Mouse (Mus musculus) cerebellum, adult (tissue): ENCODE results near the gene Gm49380.

Source experiments
- ATAC-seq: cut with Nextera tagmentation; 2 replicates; pipeline ENCODE4 v1.9.2; 2017; ENCODE audit warnings: mild to moderate bottlenecking, moderate library complexity, mixed read lengths; ENCODE audit not compliant: insufficient number of reproducible peaks, low FRiP score, low TSS enrichment

The Gm49380 gene

DNA sequence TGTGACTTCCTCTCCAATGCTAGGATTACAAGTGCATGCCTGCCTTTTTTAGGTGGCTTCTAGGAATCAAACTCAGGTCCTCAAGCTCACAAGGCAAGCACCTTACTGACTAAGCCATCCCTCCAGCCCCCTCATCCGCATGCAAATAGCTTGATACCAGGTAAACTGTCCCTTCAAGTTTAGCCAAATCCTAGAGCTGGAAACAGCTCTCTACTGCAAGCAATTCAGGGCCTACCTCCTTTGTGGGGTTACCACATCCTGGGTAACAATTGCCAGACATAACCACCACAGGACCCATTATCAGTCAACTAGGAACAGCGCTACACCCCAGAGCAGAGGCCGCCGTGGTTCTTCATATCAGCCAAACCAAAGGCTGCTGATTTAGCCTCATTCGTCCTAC is 82.2 kb downstream of the Gm49380 start:
- ATAC-seq = no peak

DNA sequence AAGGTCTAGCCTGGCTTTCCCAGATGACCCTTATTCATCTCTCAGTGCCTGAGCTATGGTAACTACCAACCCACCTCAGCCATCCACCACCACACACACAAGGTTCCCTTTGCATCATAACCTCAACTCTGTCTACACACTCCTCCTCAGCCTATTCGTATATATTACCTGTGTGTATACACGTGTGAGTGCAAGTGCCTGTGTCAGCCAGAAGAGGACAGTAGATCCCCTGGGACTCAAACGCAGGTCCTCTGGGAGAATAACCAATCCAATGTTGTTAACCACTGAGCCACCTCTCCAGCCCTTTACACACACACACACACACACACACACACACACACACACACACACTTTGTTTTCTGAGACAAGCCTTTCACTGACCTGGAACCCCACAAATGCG is 82.7 kb downstream of the Gm49380 start:
- no peak for ATAC-seq

DNA sequence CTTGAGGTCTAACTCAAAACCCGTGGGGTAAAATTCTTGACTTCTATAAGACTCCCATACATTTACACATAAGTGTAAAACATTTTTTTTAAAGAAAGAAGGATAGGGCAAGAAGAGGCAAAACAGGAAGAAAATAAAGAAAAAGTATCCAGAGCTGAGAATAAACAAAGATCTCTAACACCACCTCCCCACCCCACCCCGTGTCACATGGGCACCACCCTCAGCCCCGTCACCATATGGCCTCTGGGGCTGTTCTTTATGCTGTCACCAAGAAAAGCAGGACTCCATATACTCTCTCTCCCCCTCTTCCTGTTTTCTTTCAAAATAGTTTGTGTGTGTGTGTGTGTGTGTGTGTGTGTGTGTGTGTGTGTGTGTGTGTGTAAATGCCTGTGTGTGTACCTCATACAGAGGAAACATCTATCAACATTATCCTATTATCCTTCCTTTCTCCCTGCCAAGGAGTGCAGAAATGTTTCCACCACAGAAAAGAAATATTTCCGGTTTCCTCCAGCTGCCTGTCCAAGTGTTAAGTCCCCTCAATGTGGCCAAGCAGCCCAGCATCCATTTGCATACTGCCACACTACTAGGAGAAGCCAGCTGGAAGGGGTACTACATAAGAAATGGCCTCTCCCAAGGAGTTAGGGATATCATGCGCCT is 83.6 kb downstream of the Gm49380 start:
- ATAC-seq = no peak

DNA sequence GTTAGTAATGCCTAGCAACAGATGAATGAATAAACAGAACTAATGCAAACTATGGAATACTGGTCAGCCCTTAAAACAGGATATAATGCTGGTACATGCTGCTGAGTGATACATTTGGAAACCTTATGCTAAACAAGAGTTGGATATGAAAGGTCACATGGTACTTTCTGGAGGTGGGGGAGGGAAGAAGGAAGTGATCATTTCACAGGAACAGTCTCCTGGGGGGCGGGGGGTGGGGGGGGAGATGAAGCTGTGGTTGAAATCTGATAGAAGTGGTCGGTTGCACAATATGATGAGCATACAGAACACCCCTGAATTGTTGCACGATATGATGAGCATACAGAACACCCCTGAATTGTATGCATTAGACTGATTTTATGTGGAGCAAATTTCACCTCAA is 89.2 kb downstream of the Gm49380 start:
- no peak for ATAC-seq

DNA sequence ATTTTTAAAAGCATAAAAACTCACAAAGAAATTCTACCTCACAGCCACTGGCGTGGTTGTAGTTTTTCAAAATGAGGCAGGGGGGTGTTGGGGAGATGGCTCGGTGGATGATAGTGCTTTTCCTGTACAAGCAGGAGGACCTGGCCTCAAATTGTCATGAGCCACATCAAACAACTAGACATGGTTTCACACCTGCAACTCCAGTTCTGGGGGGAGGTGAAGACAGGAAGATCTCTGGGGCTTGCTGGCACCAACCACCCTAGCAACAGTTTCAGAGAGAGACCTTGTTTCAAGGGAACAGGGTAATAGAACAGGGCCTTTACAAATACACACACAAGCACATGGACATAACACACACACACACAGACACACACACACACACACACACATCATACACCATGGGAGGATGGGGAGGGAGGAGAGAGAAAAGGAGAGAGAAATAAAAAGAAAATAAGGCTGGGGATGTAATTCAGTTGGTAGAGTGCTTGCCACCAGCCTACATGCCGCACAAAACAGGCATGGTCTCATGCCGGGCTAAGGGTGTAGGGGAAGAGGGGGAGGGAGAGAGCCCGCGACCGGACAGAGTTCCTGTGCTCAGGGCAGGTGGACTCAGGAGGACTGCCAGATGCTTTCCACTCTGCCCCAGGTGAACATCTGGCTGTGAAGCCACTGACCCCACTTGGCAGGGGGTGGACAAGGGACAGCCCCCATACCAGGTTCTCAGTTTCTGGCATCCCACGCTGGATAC is 91.0 kb downstream of the Gm49380 start:
- no peak for ATAC-seq

DNA sequence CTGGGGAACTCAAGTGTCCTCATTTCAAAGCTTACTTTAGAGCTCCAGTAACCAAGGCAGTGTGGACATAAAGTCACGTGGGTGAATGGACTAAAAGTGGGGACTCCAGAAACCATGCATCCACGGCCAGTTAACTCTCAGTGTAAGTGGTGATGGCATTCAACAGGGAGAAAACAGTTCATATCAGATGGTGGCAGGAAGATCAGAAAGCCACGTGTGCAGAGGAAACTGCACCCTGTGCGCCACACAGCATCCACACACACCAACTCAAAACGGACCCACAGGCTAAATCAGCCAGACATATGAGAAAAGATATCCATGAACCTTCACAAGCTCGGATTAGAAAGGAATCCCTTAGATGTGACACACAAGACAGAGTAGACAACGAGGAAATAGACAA is 93.3 kb downstream of the Gm49380 start:
- no peak for ATAC-seq

DNA sequence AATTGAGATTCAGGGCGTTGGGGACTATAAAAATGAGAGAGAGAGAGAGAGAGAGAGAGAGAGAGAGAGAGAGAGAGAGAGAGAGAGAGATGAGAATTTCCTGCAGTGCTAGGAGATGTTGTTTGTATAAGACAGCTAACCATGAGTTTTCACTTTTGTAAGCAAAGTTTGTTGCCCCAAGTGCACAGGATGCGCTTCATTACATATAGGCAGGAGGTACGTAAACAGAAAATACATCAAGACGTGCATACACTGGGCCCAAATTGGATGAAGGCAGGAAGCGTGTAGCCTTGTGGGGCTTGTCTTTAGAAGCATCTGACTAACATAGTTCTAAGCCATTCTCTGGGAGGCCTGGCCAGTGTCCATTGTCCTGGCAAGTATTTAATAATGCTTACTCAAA is 95.5 kb downstream of the Gm49380 start:
- ATAC-seq = no peak
